Mouse (Mus musculus) granulocyte monocyte progenitor cell, adult 5-6 weeks (primary cell): ENCODE data around the gene Gm11938. TPM values are rescaled to one million over a fixed set of nuclear protein-coding genes. Genes with fewer than 3 reads are reported as not detected.

ENCODE experiments used
- ATAC-seq: replicated peaks from 2 replicates; pipeline ENCODE4 v1.8.0; 2016; ENCODE audit warnings: mild to moderate bottlenecking, moderate TSS enrichment, inconsistent platforms; ENCODE audit not compliant: poor library complexity, severe bottlenecking
- total RNA-seq, 2 experiments: library from RNA; stranded (forward) in 1 of 2; stranded (reverse) in 1 of 2; fragments of 200-712, 200-1000 nt in 1 of 2; fragments of >200 nt in 1 of 2; fragmentation: Nextera tagmentation in 1 of 2; gene quantifications; 2 replicates each; pipeline ENCODE4 v1.2.3; 2014 to 2017

The Gm11938 gene
- total RNA-seq, 2 experiments from 2014 or later, result not detected

- no peak for ATAC-seq
These were observed 22.5 kb downstream of the Gm11938 start, which contains the start of gene Krtap1-5 for GRCm38 (mm10) chr11:99580636-99581035. TSS of gene Krtap1-5 (minus strand) at chr11:99581016.

GRCm38 (mm10) chr11:99574106-99574505, 29.0 kb downstream of the Gm11938 start:
- peak; percentile 79 for ATAC-seq

GRCm38 (mm10) chr11:99573164-99573563, 29.9 kb downstream of the Gm11938 start:
- no peak for ATAC-seq

GRCm38 (mm10) chr11:99566530-99566929, 36.6 kb downstream of the Gm11938 start, which contains the start of gene Krtap3-1:
TSS of gene Krtap3-1 (minus strand) at chr11:99566630.
- no peak for ATAC-seq

- ATAC-seq, result no peak
These were observed 40.5 kb downstream of the Gm11938 start for GRCm38 (mm10) chr11:99562580-99562979.

GRCm38 (mm10) chr11:99559366-99559765, 43.7 kb downstream of the Gm11938 start, which contains the start of gene Gm11939:
TSS of gene Gm11939 (minus strand) at chr11:99559466.
- ATAC-seq, result no peak

- no peak for ATAC-seq
These were observed 44.9 kb downstream of the Gm11938 start for GRCm38 (mm10) chr11:99557976-99558745.

GRCm38 (mm10) chr11:99556753-99557152, 46.4 kb downstream of the Gm11938 start, which contains the start of gene Krtap3-2:
TSS of gene Krtap3-2 (minus strand) at chr11:99556853.
- no peak for ATAC-seq

GRCm38 (mm10) chr11:99556195-99556594, 46.9 kb downstream of the Gm11938 start:
- no peak for ATAC-seq

Other genes starting within 250 kb of the Gm11938 start
Only the 30 nearest of the 36 such genes appear.
- not detected in 2 replicates for gene Krt12, start 181.0 kb downstream of the Gm11938 start, total RNA-seq (2014; fragmentation: Nextera tagmentation)
- not detected in 2 replicates for gene Krt12, start 181.0 kb downstream of the Gm11938 start, total RNA-seq (2017)
- not detected in 2 replicates for gene Krt20, start 165.2 kb downstream of the Gm11938 start, total RNA-seq (2014; fragmentation: Nextera tagmentation)
- not detected in 2 replicates for gene Krt20, start 165.2 kb downstream of the Gm11938 start, total RNA-seq (2017)
- gene Krt23, start 110.2 kb downstream of the Gm11938 start, total RNA-seq (2014; fragmentation: Nextera tagmentation), result not detected in 2 replicates
- gene Krt23, start 110.2 kb downstream of the Gm11938 start, total RNA-seq (2017), result not detected in 2 replicates
- not detected in 2 replicates for gene Krt39, start 82.0 kb downstream of the Gm11938 start, total RNA-seq (2014; fragmentation: Nextera tagmentation)
- gene Krt39, start 82.0 kb downstream of the Gm11938 start, total RNA-seq (2017), result not detected in 2 replicates
- gene Krt40, start 60.1 kb downstream of the Gm11938 start, total RNA-seq (2014; fragmentation: Nextera tagmentation), result not detected in 2 replicates
- not detected in 2 replicates for gene Krt40, start 60.1 kb downstream of the Gm11938 start, total RNA-seq (2017)
- not detected in 2 replicates for gene Krtap3-3, start 52.4 kb downstream of the Gm11938 start, total RNA-seq (2014; fragmentation: Nextera tagmentation)
- gene Krtap3-3, start 52.4 kb downstream of the Gm11938 start, total RNA-seq (2017), result not detected in 2 replicates
- not detected in 2 replicates for gene Krtap3-2, start 46.5 kb downstream of the Gm11938 start, total RNA-seq (2014; fragmentation: Nextera tagmentation)
- not detected in 2 replicates for gene Krtap3-2, start 46.5 kb downstream of the Gm11938 start, total RNA-seq (2017)
- gene Gm11939, start 43.8 kb downstream of the Gm11938 start, total RNA-seq (2014; fragmentation: Nextera tagmentation), result not detected in 2 replicates
- gene Gm11939, start 43.8 kb downstream of the Gm11938 start, total RNA-seq (2017), result not detected in 2 replicates
- gene Krtap3-1, start 36.7 kb downstream of the Gm11938 start, total RNA-seq (2014; fragmentation: Nextera tagmentation), result not detected in 2 replicates
- not detected in 2 replicates for gene Krtap3-1, start 36.7 kb downstream of the Gm11938 start, total RNA-seq (2017)
- not detected in 2 replicates for gene Krtap1-5, start 22.3 kb downstream of the Gm11938 start, total RNA-seq (2014; fragmentation: Nextera tagmentation)
- not detected in 2 replicates for gene Krtap1-5, start 22.3 kb downstream of the Gm11938 start, total RNA-seq (2017)
- not detected in 2 replicates for gene Krtap1-4, start 19.7 kb downstream of the Gm11938 start, total RNA-seq (2014; fragmentation: Nextera tagmentation)
- not detected in 2 replicates for gene Krtap1-4, start 19.7 kb downstream of the Gm11938 start, total RNA-seq (2017)
- gene Krtap1-3, start 12.0 kb downstream of the Gm11938 start, total RNA-seq (2014; fragmentation: Nextera tagmentation), result not detected in 2 replicates
- gene Krtap1-3, start 12.0 kb downstream of the Gm11938 start, total RNA-seq (2017), result not detected in 2 replicates
- gene Krtap9-3, start 5.2 kb downstream of the Gm11938 start, total RNA-seq (2014; fragmentation: Nextera tagmentation), result not detected in 2 replicates
- gene Krtap9-3, start 5.2 kb downstream of the Gm11938 start, total RNA-seq (2017), result not detected in 2 replicates
- gene Gm11937, start 6.9 kb upstream of the Gm11938 start, total RNA-seq (2014; fragmentation: Nextera tagmentation), result not detected in 2 replicates
- gene Gm11937, start 6.9 kb upstream of the Gm11938 start, total RNA-seq (2017), result not detected in 2 replicates
- not detected in 2 replicates for gene Krtap2-4, start 11.5 kb upstream of the Gm11938 start, total RNA-seq (2014; fragmentation: Nextera tagmentation)
- not detected in 2 replicates for gene Krtap2-4, start 11.5 kb upstream of the Gm11938 start, total RNA-seq (2017)
- gene Gm11562, start 17.1 kb upstream of the Gm11938 start, total RNA-seq (2014; fragmentation: Nextera tagmentation), result not detected in 2 replicates
- gene Gm11562, start 17.1 kb upstream of the Gm11938 start, total RNA-seq (2017), result not detected in 2 replicates
- not detected in 2 replicates for gene Krtap4-1, start 24.9 kb upstream of the Gm11938 start, total RNA-seq (2014; fragmentation: Nextera tagmentation)
- gene Krtap4-1, start 24.9 kb upstream of the Gm11938 start, total RNA-seq (2017), result not detected in 2 replicates
- not detected in 2 replicates for gene Krtap4-2, start 31.8 kb upstream of the Gm11938 start, total RNA-seq (2014; fragmentation: Nextera tagmentation)
- not detected in 2 replicates for gene Krtap4-2, start 31.8 kb upstream of the Gm11938 start, total RNA-seq (2017)
- gene Krtap4-7, start 40.8 kb upstream of the Gm11938 start, total RNA-seq (2014; fragmentation: Nextera tagmentation), result not detected in 2 replicates
- gene Krtap4-7, start 40.8 kb upstream of the Gm11938 start, total RNA-seq (2017), result not detected in 2 replicates
- not detected in 2 replicates for gene Gm11555, start 46.9 kb upstream of the Gm11938 start, total RNA-seq (2014; fragmentation: Nextera tagmentation)
- not detected in 2 replicates for gene Gm11555, start 46.9 kb upstream of the Gm11938 start, total RNA-seq (2017)
- gene Gm11563, start 55.7 kb upstream of the Gm11938 start, total RNA-seq (2014; fragmentation: Nextera tagmentation), result not detected in 2 replicates
- gene Gm11563, start 55.7 kb upstream of the Gm11938 start, total RNA-seq (2017), result not detected in 2 replicates
- gene Krtap4-6, start 62.7 kb upstream of the Gm11938 start, total RNA-seq (2014; fragmentation: Nextera tagmentation), result not detected in 2 replicates
- gene Krtap4-6, start 62.7 kb upstream of the Gm11938 start, total RNA-seq (2017), result not detected in 2 replicates
- not detected in 2 replicates for gene Gm14190, start 87.4 kb upstream of the Gm11938 start, total RNA-seq (2014; fragmentation: Nextera tagmentation)
- gene Gm14190, start 87.4 kb upstream of the Gm11938 start, total RNA-seq (2017), result not detected in 2 replicates
- not detected in 2 replicates for gene Gm14180, start 131.0 kb upstream of the Gm11938 start, total RNA-seq (2014; fragmentation: Nextera tagmentation)
- gene Gm14180, start 131.0 kb upstream of the Gm11938 start, total RNA-seq (2017), result not detected in 2 replicates
- not detected in 2 replicates for gene Gm11595, start 169.6 kb upstream of the Gm11938 start, total RNA-seq (2014; fragmentation: Nextera tagmentation)
- not detected in 2 replicates for gene Gm11595, start 169.6 kb upstream of the Gm11938 start, total RNA-seq (2017)
- gene Krtap4-8, start 177.4 kb upstream of the Gm11938 start, total RNA-seq (2014; fragmentation: Nextera tagmentation), result not detected in 2 replicates
- not detected in 2 replicates for gene Krtap4-8, start 177.4 kb upstream of the Gm11938 start, total RNA-seq (2017)
- not detected in 2 replicates for gene Krtap4-9, start 181.9 kb upstream of the Gm11938 start, total RNA-seq (2014; fragmentation: Nextera tagmentation)
- gene Krtap4-9, start 181.9 kb upstream of the Gm11938 start, total RNA-seq (2017), result not detected in 2 replicates
- not detected in 2 replicates for gene Gm11596, start 190.2 kb upstream of the Gm11938 start, total RNA-seq (2014; fragmentation: Nextera tagmentation)
- not detected in 2 replicates for gene Gm11596, start 190.2 kb upstream of the Gm11938 start, total RNA-seq (2017)
- gene Gm11569, start 195.6 kb upstream of the Gm11938 start, total RNA-seq (2014; fragmentation: Nextera tagmentation), result not detected in 2 replicates
- not detected in 2 replicates for gene Gm11569, start 195.6 kb upstream of the Gm11938 start, total RNA-seq (2017)
- not detected in 2 replicates for gene Gm11554, start 201.1 kb upstream of the Gm11938 start, total RNA-seq (2014; fragmentation: Nextera tagmentation)
- gene Gm11554, start 201.1 kb upstream of the Gm11938 start, total RNA-seq (2017), result not detected in 2 replicates